Mouse (Mus musculus): ENCODE measurements around the gene Syn2.

- TF ChIP-seq POLR2A (IDR thresholded peaks at IDR 0.05; ENCODE audit: low read depth, low read length) (no peak), CTCF (conservative IDR thresholded peaks at IDR 0.05; ENCODE audit: insufficient read depth, insufficient read length, low read depth, low read length) (no peak)
Measured at GRCm38 (mm10) chr6:115255171-115255570, 120.5 kb downstream of the Syn2 start.
